Mouse (Mus musculus) cortical plate, adult 2 months (tissue): ENCODE results near the gene Rufy2. TPM values are rescaled to one million over a fixed set of nuclear protein-coding genes. Genes with fewer than 3 reads are reported as not detected.

Source experiments
- H3K27ac ChIP-seq: fragments of 200-500 bp; 2 replicates; pipeline ENCODE4 v1.5.1; 2012; ENCODE audit warnings: low read length, control low read depth, inconsistent platforms; ENCODE audit not compliant: insufficient read depth
- H3K4me1 ChIP-seq: fragments of 200-500 bp; 2 replicates; pipeline ENCODE4 v1.6.1; 2011; ENCODE audit warnings: low read length; ENCODE audit not compliant: control insufficient read depth, insufficient read depth
- H3K4me3 ChIP-seq: fragments of 200-500 bp; 2 replicates; pipeline ENCODE4 v1.5.1; 2011; ENCODE audit warnings: mild to moderate bottlenecking, low read length, control low read depth; ENCODE audit not compliant: insufficient read depth
- CTCF ChIP-seq: fragments of 200-500 bp; IDR thresholded peaks from 2 replicates; pipeline ENCODE4 v1.5.1; 2011; ENCODE audit warnings: mild to moderate bottlenecking, control low read depth, low read length; ENCODE audit not compliant: insufficient read depth; ENCODE audit errors: extremely low read depth
- POLR2A ChIP-seq: fragments of 200-500 bp; IDR thresholded peaks from 2 replicates; pipeline ENCODE4 v1.6.1; 2011; ENCODE audit warnings: mild to moderate bottlenecking, low read length, control low read depth; ENCODE audit not compliant: insufficient read depth; ENCODE audit errors: extremely low read depth
- polyA plus RNA-seq: library from polyadenylated mRNA; depleted of rRNA; stranded (reverse); fragments of >200 nt; gene quantifications from 2 replicates; pipeline ENCODE4 v1.2.3, GENCODE M21; 2012

Rufy2 gene
- polyA plus RNA-seq, 1 experiment, result 58.9 TPM

DNA sequence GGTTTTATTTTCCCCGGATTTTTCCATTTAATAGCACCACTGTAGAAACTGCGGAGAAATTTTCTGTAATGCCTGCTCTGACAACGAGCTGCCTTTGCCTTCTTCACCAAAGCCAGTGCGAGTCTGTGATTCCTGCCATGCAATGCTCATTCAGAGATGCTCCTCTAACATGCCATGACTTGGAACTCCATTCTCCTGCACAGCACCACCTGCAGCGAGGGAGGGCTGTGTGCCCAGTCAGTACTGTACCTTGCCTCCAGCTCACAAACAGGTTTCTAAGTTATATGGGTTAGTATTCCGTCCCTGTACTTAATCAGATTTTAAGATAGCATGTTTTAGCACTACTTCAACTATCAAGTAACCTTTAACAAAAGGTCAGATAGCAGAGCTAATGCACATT is 31.5 kb downstream of the Rufy2 start:
- Histone ChIP-seq H3K27ac (no peak overlapping the region), H3K4me1 (no peaks in the 10 kb centered on the region), H3K4me3 (no peak overlapping the region)
- TF ChIP-seq POLR2A, result no peak
- no peak for TF ChIP-seq CTCF

DNA sequence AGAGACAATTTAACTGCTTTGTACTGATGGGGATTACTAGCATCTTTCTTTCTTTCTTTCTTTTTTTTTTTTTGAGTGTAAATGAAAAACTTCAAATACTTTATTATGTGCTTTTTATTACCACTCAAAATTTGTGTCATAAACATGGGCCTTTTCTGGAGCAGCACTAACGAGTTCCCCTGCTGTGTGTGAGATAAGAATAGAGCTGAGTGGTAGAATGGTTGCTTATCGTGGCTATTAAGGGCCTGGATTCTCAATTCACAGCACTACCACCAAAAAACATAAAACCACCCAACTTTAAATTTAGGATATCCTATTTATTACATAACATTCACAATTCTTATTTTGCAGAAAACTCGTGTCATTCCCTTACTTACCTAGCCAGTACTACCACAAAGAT is 33.5 kb downstream of the Rufy2 start:
- Histone ChIP-seq H3K27ac (no peak overlapping the region), H3K4me1 (no peaks in the 10 kb centered on the region), H3K4me3 (no peak overlapping the region)
- TF ChIP-seq POLR2A (no peak), CTCF (no peak)

DNA sequence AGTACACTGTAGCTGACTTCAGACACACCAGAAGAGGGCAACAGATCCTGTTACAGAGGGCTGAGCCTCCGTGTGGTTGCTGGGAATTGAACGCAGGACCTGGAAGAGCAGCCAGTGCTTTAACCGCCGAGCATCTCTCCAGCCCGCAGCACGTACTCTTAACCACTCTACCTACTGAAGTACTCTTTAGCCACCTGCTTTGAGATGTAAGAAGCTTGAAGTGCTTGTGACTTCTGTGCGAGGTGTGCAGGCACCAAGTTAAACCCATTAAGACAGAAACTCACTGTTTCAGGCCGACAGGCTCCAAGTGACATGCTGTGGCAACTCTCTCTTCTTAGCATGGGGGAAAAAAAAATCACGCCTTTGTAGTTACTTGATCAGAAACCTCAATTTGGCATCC is 34.1 kb downstream of the Rufy2 start:
- TF ChIP-seq POLR2A, result no peak
- no peak for TF ChIP-seq CTCF
- Histone ChIP-seq H3K27ac (no peak overlapping the region), H3K4me1 (no peaks in the 10 kb centered on the region), H3K4me3 (no peak overlapping the region)

DNA sequence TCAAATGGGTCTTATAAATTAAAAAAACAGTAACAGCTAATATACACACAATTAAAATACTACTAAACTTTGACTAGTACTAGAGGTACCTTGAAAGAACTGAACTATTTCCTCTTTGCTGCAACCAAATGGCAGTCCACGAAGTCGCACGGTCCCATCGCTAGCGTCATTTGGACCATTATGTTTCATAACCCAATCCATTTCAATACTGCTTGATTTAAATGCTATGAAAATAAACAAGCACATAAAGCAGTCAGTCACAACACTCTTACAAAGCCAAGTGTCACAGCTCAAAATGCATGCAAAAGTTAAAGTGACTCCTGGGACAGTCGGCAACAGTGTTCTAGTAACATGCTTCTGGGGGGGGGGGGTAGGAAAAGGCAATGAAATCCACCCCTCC is 39.3 kb downstream of the Rufy2 start:
- Histone ChIP-seq H3K27ac (no peak overlapping the region), H3K4me1 (peaks cover 4% of the 10 kb centered on the region), H3K4me3 (no peak overlapping the region)
- no peak for TF ChIP-seq POLR2A
- no peak for TF ChIP-seq CTCF

DNA sequence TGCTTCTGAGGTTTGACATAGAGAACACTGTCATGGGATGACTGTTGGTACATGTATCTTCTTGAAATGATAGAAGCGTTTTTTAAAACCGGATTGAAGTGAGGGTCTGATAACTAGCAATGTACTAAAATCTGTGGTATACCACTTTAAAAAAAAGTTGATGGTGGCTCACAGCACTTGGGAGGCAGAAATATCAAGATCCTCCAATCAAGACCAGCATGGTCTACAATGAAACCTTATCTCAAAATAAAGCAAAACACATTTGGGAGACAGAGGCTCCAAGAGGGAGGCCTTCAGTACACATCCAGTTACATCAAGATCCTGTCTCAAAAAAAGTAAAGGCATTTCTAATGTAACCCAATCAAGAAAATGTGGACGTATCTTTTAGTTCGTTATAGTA is 41.7 kb downstream of the Rufy2 start:
- TF ChIP-seq POLR2A, result no peak
- TF ChIP-seq CTCF, result no peak
- Histone ChIP-seq H3K4me1 (peaks cover 4% of the 10 kb centered on the region), H3K27ac (no peak overlapping the region), H3K4me3 (peak overlapping the region; percentile 72; the same call in 1 of the 2 replicates)

DNA sequence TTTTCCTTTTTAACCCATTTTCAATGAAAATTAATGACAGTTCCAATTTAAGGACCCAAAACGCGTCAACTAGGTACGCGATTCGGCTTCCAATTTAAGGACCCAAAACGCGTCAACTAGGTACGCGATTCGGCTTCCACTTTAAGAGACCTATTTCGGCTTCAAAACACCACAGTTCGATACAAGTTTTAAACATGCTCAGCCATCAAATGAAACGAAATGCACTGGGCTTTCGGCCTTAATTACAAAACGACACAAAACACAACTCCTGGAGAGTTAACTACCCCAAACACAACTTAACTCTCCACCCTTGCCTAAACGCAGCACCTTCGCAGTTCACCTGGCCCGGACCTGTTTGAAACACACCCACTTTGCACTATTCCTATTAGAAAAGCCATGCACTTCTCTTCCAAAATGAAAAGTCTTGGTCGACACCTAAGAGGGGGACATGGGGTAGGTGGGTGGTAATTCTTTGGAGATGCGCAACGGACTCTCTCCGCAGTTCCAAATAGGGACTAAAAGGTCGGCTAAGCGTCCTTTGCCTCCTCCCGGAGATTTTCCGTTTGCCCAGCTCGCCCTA is 42.6 kb downstream of the Rufy2 start:
- H3K27ac ChIP-seq, result peak overlapping the region; percentile 99
- peak overlapping the region; percentile 72 for H3K4me3 ChIP-seq
- H3K4me1 ChIP-seq, result peaks cover 4% of the 10 kb centered on the region
- TF ChIP-seq POLR2A (no peak), CTCF (no peak)

DNA sequence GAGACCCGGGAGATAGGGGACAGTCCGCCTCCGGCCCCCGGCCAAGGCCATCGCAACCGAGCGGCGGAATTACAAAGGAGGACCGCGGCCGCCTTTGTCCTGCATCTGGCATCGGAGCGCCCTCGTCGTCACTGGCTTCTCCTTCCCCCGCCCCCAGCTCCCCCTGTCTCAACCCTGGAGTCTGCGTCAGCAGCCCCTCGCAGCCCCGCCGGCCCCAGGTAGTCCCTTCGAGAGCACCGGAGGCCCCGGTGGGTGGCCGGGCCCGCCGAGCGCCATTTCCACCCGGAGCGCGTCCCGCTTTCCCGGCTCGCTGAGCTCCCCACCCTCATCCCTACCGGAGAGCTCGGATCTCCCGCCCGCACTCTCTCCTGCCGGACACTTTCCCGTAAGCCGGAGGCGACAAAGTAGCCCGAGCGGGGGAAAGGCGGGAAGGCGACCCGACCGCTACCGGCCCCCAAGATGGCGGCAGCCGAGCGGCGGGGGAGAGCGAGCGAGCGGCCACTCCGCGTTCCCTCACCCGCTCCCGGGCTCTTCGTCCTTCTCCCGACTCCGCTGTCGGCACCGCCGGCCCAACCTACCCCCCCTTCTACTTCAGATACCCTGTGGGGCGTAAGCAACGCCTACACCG is 43.2 kb downstream of the Rufy2 start:
- H3K27ac ChIP-seq, result peak overlapping the region; percentile 99
- H3K4me3 ChIP-seq, result peak overlapping the region; percentile 72
- TF ChIP-seq CTCF, result no peak
- TF ChIP-seq POLR2A, result no peak
- peaks cover 4% of the 10 kb centered on the region for H3K4me1 ChIP-seq

DNA sequence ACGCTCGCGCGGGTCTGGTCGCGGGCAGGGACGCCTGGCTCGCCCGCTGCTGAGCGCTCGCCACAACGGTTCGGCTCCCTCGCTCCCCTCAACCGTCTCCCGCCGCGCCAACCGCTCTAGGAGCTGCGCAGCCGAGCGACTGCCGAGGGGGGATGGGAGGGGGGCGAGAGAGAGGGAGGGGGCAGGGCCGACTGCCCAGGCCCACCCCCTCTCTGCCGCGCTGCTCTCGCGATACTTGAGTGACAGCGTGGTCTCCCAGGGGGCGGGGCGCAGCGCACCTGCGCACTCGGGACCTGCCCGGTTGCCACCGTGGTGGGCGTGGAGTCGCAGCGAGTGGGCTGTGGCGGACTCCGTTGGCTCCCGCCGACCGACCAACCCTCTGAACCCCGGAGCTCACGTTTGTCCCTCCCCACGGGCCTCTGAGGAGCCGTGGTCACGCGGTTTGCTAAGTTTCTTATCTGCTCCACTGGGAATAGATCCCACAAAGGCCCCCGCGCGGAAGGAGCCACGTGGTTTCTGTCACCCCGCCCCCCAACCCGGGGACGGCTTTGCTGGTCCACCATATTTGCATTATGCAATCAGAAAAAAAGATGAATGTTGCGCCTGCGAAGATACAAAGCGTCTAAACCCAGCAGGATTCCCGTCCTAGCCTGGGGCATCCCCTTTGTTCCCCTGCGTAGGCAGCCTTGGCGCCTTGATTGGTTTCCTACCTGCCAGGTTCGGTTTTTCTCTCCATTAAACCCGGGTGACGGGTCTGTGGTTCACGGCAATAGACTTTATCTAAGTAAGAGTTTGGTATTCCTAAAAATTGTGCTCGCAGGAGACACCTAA is 43.9 kb downstream of the Rufy2 start, which contains the start of the genes Hnrnph3 and Pbld2:
Gene Hnrnph3, minus strand, starts transcription at position 469 of the 831 bp plus-strand sequence.
Gene Pbld2, plus strand, starts transcription at position 567 of the 831 bp plus-strand sequence.
- Histone ChIP-seq H3K27ac (peak within 1 kb of the TSS; percentile 99), H3K4me1 (peaks cover 4% of the 10 kb centered on the region), H3K4me3 (peak within 1 kb of the TSS; percentile 72)
- TF ChIP-seq POLR2A, result peak; percentile 77
- no peak for TF ChIP-seq CTCF

DNA sequence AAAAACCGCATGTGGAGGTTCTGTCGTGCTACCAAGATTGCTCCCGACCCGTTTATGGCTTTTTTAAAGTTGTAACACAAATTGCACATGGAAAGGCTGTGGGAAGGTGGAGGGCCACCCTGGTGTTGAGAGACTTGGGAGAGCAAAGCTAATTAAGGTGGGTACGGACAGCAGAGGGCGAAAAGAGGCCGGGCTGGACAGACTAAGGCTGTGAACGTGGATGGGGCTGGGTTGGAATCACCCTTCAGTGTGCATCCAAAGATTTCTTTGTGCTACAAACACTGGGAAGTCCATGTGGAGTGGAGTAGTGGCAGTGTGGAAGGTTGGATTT is 44.5 kb downstream of the Rufy2 start:
- TF ChIP-seq CTCF (0 out of 2 replicates have a peak, but pooled peaks have one; percentile 23), POLR2A (no peak)
- Histone ChIP-seq H3K4me1 (peaks cover 2% of the 10 kb centered on the region), H3K4me3 (peak overlapping the region; percentile 72), H3K27ac (peak overlapping the region; percentile 98)

DNA sequence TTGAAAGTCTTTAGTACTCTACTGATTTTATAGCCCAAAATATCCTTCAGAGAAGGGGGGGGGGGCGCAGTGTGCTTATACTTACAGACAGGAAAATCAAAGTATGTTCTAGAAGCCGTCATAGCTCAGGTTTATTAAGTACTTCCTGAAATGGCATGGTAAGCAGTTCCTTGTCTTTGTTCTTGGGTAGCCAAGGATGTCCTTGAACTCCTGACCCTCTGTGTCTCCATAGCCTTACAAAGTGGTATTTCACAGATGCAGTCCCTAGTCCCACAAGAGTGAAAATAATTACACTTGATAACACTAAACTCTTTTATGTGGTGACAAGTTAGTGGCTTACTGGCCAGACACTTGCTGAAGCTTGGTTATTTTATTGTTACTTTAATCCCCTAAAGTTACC is 45.0 kb downstream of the Rufy2 start:
- Histone ChIP-seq H3K4me3 (peak overlapping the region; percentile 72; the same call in 1 of the 2 replicates), H3K4me1 (peaks cover 2% of the 10 kb centered on the region), H3K27ac (no peak overlapping the region)
- TF ChIP-seq CTCF (no peak), POLR2A (no peak)

DNA sequence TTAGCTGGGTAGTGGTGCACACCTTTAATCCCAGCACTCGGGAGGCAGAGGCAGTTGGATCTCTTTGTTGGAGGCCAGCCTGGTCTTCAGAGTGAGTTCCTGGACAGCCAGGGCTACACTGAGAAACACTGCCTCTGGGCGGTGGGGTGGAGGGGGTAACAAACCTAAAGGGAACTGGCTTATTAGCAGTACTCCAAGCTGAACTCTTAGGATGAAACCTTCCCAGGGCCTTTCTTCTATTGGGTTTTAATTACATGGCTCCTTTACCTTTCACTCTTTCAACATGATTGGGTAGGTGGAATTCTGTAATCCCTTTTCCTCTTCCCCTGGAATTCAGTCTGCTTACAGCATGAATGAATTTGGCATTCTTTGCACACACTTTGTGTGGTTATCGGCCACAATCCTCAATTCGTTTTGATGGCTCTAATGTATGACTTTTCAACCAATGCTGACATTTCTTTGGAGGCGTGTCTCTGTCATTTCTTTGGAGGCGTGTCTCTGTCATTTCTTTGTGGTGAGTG is 45.5 kb downstream of the Rufy2 start:
- H3K27ac ChIP-seq, result no peak overlapping the region
- TF ChIP-seq CTCF, result no peak
- no peak for TF ChIP-seq POLR2A
- no peak overlapping the region for H3K4me3 ChIP-seq
- H3K4me1 ChIP-seq, result peaks cover 2% of the 10 kb centered on the region
